Mouse (Mus musculus) heart, postnatal 10 days (tissue): Measurements from ENCODE around the gene Tmprss9. TPM values are rescaled to one million over a fixed set of nuclear protein-coding genes. Genes with fewer than 3 reads are reported as not detected.
A peak's percentile ranks its signal among the peaks of the same experiment; 100 is the strongest.

Experiments
- DNase-seq, 2 experiments: peaks; one replicate each; pipeline ENCODE4 v3.0.0; 2021
- intact Hi-C: fragments of 180-260 bp; cut with DNase I; formaldehyde crosslinking; loops from one replicate; pipeline ENCODE4 v1.15.1; 2025
- total RNA-seq, 2 experiments: library from RNA; stranded (reverse); gene quantifications; 2 replicates each; pipeline ENCODE4 v1.2.3; 2021

Tmprss9 gene
- total RNA-seq, 2 experiments from 2014 or later, result not detected

DNA sequence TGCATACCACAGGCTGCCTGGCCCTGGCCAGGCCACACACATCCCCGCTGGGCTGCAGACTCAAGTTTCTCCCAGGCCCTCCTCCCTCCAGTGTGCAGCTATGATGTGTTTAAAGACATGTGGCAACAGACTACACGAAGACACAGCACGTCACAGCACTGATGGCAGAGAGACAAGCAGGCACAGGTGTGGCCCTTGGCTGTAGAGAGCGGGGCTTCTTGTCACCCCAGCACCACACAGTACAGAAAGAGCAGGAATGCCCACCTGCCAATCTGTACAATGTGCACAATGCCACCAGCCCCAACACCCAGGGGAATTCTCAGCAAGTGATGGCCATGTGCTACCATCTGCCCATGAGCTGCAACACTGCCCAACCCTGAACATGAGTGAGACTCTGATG, 39.7 kb downstream of the Tmprss9 start:
- no peak for DNase-seq
- intact Hi-C loops, result no loop called here

DNA sequence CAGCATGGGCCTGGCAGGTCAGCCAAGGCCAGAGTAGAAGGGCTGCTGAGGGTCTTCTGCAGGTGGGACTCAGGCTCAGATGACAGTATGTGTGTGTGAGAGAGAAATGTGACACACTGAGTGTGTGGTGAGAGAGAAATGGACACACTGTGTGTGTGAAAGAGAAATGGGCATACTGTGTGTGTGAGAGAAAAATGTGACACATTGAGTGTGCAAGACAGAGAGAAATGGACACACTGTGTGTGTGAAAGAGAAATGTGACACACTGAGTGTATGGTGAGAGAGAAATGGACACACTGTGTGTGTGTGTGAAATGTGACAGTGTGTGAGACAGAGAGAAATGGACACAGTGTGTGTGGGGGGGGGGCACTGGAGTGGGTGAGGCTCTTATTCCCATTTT, 40.2 kb downstream of the Tmprss9 start:
- intact Hi-C loops, result no loop called here
- DNase-seq, result no peak

DNA sequence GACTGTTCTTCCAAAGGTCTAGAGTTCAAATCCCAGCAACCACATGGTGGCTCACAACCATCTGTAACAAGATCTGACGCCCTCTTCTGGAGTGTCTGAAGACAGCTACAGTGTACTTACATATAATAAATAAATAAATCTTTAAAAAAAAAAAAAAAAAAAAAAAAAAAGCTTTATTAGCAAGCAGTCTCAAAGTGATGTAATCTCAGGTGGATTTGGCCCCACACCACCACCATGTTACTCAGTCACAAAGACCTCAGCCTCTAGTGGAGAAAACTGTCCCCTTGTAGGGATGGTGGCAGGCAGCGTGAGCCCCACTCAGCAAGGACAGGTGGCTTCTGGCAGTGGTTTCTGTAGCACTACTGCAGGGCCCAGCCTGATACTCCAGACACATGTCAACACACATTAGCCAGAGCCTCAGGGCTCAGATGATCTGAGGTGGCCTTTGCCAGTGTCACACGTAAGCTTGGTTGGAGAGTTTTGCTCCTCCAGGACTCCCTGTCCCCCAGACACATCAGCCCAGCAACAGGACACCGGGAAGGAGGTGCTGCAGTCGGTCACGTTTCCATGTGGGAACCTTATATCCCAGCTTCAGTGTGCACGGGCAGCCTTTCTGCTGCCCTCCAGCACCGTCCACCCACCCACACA, 41.8 kb downstream of the Tmprss9 start:
- intact Hi-C loops, result no loop called here

DNA sequence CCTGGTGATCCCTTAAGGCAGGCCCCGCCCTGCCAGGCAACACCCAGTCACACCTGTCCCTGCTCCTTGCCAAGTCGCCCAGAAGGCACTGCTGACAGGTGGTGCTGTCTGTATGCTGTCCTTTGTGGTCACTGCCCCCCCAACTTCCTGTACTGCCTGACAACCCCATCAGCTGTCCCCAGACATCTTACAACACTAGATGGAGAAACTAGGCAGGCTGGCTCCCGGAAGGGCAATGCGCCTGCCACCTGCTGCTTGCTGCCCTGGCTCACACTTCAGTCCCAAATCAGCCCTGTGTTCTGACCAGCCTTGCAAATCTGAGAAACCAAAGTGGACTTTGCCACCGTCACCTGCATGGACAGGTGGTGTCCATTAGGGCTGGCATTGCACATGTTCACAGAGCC, 42.6 kb downstream of the Tmprss9 start:
- intact Hi-C loops, result no loop called here
- no peak for DNase-seq

More for the DNA sequence above, 41.8 kb downstream of the Tmprss9 start:
- DNase-seq, result peak in 1 of 2 experiments; percentile 13

DNA sequence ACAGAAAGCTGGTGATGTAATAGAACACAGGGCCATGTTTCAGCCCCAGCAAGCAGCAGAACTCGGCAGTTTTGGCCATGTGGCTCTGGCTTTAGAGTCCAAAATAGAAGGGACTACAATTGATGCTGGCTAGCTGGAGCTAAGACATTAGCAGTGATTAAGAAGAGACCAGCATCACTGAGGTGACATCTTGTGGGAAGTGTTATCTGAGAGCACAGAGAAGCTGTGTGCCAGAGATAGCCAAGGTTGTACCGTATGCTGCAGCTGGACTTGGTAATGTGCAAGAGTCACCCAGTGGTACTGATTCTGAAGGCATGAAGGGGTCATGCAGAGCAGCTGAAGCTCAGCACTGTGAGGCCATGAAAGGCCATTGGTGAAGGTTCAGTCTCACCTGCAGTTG, 43.6 kb downstream of the Tmprss9 start:
- DNase-seq, result no peak
- intact Hi-C loops, result no loop called here

DNA sequence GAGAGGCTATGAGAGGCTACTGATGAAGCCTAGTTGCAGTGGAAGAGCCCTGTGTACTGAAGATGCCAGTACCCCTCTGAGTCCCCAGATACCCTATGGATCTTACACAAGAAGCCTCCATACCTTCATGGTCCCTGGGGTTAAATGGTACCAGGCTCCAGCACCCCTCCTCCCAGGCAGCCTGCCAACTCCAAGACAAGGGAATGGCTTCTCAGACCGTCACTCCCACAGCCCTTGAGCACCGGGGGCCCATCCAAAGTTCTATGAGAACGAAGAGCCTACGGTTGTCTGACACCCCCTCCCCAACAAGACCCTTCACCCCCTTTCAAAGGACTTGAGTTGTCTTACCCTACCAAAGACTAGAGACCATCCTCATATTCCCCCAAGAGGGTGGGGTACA, 44.1 kb downstream of the Tmprss9 start:
- intact Hi-C loops, result no loop called here
- no peak for DNase-seq

DNA sequence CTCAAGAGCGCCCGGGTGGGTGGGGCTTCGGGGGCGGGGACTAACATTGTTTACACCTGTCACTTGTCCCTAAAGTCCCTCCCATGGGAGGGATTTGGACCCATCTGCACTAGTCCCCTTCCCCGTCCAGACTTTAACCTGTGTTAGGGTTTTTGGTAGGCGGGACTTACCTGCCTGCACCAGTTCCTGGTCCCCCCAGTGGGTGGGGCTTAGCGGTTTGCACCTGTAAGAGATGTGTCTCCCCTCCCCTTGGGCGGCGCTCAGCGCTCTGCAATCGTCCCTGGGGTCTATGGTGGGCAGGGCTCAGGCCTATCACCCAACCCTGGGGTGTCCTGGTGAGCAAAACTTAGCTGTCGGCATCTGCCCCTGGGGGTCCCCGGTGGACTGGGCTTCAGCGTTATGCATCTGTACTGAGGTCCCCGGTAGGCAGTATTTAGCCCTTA, 45.7 kb downstream of the Tmprss9 start:
- intact Hi-C loops, result no loop called here
- no peak for DNase-seq

DNA sequence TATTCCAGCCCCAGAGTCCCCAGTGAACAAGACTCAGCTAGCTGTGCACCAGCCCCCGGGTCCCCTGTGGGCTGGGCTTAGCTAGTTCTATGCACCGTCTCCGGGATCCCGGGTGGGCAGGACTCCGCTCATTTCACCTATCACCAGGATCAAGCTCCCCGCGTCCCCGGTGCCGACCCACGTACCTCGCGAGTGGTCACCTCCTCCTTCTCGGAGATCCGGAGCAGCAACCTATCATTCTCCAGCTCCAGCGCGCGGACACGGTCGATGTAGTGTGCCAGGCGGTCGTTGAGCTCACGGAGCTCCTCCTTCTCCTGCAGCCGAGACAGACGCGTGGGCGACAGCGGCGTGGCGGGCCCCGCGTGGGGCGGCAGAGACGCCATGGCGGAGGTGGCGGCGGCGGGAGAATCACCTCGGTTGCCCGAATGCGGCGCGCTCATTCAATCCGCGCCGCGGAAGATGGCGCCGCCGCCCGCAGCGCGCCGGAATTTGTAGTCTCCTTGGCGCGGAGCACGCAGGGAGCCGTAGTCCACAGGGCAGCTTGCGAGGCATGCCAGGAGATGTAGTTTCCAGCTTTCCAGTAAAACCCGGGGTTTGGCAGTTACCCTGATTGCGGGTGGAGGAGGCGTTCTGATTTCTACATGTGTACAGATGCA, 46.3 kb downstream of the Tmprss9 start, which contains the start of gene Lmnb2:
Gene Lmnb2 (minus strand): TSS at position 467 of the 656 bp plus-strand sequence.
- intact Hi-C loops, result no loop called here

DNA sequence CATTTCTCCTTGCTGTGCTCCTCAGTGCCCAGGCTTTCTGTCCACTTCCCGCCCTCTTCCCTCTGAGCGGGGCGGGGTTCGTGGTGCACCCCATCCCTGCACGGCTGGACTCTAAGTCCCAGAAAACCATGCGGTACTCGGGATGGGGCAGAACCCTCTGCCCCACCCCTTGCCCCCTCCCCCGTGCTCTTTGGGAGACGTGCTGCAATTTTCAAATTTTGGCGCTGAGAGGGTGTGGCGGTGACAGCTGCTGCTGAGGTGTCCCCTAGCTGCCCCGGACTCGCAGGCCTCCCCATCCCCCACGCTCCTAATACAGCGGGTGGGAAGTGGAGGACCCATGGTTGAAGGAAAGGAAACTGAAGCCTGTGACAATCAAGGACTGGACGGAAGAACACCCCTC, 50.3 kb downstream of the Tmprss9 start:
- DNase-seq, result peak in 1 of 2 experiments; percentile 58
- intact Hi-C loops, result no loop called here

More for the DNA sequence above, 46.3 kb downstream of the Tmprss9 start, which contains the start of gene Lmnb2:
- DNase-seq, result peak; percentile 74 to 83

DNA sequence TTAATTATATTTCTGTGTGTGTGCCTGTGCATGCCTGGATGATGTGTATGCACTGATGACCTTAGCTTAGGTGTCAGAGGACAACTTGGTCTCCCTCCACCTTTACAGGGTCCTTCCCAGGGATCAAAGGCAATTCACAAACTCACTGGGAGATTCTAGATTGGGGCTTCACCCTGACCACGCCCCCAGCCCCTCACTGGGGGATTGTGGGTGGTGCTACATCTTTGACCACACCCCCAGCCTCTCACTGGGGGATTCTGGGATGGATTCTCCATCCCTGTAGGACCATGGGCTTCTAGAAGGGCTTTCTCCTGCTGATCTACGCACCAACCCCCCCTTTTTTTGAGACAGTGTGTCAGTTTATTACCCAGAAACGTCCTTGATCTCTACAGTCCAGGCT, 53.8 kb downstream of the Tmprss9 start:
- no peak for DNase-seq
- intact Hi-C loops, result loop anchor here (5.0 kb wide), 1 partner anchor 252 kb away; the partner anchor contains the start of gene Eef2

DNA sequence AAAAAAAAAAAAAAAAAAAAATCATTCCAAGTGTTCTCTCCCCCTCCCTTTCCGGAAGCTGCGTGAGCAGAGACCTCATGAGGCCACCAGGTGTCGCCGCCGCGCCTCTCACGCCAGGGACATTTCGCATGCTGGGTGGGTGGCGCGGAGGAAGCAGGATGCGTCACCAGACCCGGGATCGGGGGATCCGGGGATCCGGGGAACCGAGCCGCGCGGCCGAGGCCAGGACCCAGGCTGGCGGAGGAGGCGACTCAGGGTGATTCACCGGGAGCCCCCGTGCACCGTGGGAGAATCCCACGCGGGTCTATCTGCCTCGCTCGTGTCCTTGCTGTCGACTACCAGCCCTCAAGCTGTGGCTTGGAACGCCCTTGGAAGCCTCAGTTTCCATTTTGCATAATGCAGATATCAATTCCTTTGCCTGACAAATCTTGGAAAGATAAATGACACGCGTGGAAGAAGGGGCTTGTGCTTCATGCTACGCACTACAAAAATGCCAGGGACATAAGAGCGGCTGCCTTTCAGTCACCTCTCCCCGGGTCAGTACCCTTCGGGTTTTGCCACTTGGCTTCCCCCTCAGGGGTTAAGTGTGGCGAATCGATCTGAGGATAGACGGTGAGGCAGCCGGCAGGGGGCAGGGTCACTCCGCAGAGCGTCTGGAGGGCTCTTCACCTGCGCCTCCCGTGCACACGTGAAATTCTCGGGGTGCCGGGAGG, 57.1 kb downstream of the Tmprss9 start:
- intact Hi-C loops, result loop anchor here (1.0 to 5.0 kb wide), 4 partner anchors 27 to 249 kb away; partner anchors contain the start of gene Eef2
- DNase-seq, result peak; percentile 94 to 95

DNA sequence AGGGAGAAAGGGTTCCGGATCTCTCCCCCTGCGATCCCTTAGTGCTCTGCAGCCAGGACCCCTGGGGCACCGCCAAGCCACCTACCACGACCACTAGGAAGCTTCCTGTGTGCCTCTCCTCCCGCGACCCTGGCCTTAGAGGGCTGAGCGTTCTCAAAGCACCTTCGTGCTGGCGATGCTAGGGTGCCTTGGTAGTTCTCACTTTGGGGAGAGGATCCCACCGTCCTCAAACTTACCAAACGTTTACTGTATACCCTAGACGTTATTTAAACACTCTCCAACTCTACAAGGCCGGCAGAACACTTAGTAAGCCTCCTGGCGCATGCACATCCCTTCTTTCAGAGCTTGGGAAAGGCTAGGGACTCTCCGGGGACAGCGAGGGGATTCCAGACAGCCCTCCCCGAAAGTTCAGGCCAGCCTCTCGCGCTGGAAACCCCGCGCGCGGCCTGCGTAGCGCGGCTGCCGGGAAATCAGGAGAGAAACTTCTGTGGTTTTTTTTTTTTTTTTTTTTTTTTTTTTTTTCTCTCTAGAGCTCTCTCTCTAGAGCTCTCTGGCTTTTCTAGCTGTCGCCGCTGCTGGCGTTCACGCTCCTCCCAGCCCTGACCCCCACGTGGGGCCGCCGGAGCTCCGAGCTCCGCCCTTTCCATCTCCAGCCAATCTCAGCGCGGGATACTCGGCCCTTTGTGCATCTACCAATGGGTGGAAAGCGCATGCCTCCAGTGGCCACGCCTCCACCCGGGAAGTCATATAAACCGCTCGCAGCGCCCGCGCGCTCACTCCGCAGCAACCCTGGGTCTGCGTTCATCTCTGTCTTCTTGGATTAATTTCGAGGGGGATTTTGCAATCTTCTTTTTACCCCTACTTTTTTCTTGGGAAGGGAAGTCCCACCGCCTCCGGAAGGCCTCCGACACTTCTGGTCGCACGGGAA, 57.9 kb downstream of the Tmprss9 start, which contains the start of gene Gadd45b:
Gene Gadd45b (plus strand): TSS at position 775 of the 928 bp plus-strand sequence.
- DNase-seq, result peak; percentile 99
- intact Hi-C loops, result loop anchor here (1.0 to 5.0 kb wide), 3 partner anchors 26 to 248 kb away; partner anchors contain the start of gene Eef2

DNA sequence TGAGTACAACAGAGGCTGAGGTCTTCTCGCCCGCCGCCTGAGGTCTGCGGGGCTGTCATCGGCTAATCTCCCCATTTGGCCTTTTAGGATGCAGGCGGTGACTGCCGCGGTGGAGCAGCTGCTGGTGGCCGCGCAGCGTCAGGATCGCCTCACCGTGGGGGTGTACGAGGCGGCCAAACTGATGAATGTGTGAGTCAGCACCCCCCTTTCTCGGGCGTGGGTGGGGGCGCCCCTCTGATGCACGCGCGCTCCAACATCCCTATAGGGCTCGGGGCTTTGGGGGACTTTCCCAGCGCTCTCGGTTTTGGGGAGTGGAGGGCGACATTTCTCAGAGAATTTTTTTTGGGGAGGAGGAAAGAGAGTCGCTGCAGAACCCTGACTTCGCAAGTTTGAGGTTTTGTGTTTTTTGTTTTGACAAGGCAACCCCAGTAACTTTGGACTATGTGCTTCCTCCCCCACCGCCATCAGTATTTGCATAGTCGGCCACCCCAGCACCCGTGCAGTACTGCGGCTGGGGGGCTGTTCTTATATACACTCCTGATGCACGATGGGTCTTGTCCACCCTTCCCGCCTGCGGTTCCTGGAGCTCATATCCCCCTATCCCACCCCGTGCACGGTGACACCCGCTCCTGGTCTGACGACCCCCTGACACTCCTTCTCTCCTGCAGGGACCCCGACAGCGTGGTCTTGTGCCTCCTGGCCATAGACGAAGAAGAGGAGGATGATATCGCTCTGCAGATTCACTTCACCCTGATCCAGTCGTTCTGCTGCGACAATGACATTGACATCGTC, 58.9 kb downstream of the Tmprss9 start:
- DNase-seq, result peak; percentile 55 to 66
- intact Hi-C loops, result no loop called here

DNA sequence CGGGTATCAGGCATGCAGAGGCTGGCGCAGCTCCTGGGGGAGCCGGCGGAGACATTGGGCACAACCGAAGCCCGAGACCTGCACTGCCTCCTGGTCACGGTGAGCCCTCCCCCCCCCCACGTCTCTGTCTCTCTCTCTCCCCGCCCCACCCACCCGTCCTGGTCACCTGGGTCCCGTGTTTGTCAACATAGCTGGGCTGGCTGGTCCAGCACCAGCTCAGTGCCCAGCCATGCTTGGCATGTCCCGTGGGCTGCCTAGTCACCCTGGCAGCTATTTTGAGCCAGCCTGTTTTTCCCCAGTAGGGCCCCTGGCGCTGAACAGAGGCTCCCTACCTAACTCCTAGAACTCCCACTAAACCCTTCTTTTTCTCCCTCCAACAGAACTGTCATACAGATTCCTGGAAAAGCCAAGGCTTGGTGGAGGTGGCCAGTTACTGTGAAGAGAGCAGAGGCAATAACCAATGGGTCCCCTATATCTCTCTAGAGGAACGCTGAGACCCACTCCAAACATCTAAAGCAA, 59.6 kb downstream of the Tmprss9 start:
- peak; percentile 81 to 83 for DNase-seq
- intact Hi-C loops, result no loop called here

DNA sequence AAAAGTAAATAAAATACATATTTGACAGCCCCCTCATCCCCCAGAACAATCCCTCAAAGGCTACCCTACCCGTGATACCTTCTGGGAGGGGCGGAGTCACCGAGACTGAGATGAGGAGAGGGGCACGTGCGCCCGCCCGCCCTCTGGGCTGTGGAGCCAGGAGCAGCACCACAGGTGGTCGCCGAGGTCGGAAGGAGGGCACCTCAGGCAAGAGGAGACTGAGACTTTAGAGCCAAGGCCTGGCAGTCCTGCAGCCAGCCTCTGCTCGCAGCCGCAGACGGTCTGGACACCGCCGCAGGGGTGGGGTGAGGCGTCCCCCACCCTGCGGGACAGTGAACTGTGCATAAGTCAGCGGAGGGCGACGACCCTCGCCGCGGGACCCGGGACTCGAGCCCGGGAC, 60.0 kb downstream of the Tmprss9 start:
- no peak for DNase-seq
- intact Hi-C loops, result no loop called here

DNA sequence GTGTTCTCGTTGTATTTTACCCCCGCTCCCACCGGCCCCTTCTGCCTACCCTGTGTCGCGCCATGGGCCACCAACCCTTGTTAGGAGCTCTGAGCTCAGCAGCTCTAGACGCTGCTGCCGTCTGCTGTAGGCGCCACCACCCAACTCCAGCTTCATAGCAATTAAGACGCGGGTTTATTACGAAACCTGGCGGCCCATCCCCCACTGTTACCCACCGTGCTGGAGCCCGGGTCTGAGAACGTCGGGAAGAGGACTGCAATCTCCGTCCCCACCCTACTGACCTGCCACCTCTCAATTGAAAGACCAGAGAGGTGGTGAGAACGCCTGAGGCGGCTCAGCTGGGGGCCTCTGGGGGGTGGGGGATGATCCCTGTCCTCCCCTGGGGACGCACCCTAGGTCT, 60.6 kb downstream of the Tmprss9 start:
- peak in 1 of 2 experiments; percentile 50 for DNase-seq
- intact Hi-C loops, result no loop called here

DNA sequence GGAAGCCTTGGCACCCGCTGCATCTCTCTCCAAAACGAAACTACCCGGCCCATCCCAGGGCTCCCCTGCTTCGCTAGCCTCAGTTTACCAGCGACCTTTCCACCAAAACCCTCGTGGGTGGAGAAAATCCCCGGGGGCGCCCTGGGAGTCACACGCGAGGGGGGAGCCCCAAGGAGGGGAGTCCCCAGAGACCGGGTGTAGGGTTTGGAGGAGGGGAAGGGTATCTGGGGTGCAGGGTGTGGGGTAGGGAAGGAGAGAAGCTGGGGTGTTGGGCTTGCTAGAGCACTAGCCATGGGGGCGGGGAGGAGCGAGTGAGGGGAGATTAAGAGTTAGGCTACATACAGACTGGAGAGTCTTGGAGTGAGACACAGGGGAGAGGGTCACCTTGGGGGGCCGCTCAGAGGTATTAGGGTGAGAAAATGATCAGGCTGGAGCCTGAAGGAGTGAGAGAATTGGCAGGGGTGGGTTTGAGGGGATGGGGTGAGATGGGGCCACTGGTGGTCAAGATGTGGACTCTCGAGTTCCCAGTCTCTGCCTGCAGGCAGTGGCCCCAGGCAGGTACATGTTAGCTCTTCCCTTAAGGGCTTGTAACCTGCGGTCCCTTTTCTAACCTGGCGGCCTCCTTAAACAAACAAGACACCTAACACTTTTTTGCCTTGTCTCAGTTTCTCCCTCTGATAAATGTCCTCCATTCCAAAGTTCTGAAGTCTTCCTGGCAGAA, 61.2 kb downstream of the Tmprss9 start:
- intact Hi-C loops, result no loop called here
- no peak for DNase-seq

DNA sequence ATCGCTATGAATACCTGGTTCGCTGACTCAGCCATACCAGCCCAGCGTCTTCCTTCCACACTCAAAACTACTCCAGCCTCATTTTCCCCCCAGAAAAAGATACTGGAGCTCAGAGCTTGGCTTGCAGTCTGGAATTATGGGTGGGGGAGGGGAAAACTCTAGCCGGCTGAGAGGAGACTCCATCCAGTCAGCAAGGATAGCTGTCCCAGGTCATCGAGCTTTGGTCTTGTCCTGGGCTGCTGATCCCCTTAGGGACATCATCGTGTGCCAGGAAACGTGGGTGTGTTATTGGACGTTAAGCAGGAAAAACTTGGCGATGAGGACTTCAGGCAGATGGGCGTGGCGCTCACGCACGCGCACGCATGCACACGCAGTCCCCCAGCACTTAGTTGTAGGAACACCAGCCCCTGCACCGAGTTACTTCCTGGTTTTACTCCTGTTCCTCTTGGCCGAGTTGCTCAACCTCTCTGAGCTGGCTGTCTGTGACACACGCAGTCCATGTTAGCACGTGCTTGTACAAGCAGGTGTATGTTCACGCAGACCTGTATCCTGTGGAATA, 61.9 kb downstream of the Tmprss9 start:
- peak in 1 of 2 experiments; percentile 68 for DNase-seq
- intact Hi-C loops, result no loop called here
